Mouse (Mus musculus) intestine, postnatal 0 days (tissue): ENCODE measurements around the gene Lrfn1. TPM values are rescaled to one million over a fixed set of nuclear protein-coding genes. Genes with fewer than 3 reads are reported as not detected.

Experiments
- ATAC-seq: fragments of 200-750 bp; cut with Nextera tagmentation; 2 replicates; pipeline ENCODE4 v1.8.0; 2017; ENCODE audit warnings: mild to moderate bottlenecking, moderate TSS enrichment, moderate library complexity
- H3K27ac ChIP-seq: fragments of 300-500 bp; sonication (generic); 2 replicates; pipeline ENCODE4 v1.5.1; 2014; ENCODE audit warnings: mild to moderate bottlenecking, low read depth, low read length, moderate library complexity
- H3K27me3 ChIP-seq: fragments of 300-500 bp; sonication (generic); replicated peaks from 2 replicates; pipeline ENCODE4 v1.6.1; 2014; ENCODE audit warnings: low read length, mixed read lengths; ENCODE audit not compliant: control insufficient read depth, insufficient read depth
- H3K36me3 ChIP-seq: fragments of 300-500 bp; sonication (generic); 2 replicates; pipeline ENCODE4 v1.6.1; 2014; ENCODE audit warnings: mild to moderate bottlenecking, moderate library complexity; ENCODE audit not compliant: control insufficient read depth, insufficient read depth
- H3K4me1 ChIP-seq: fragments of 300-500 bp; sonication (generic); replicated peaks from 2 replicates; pipeline ENCODE4 v1.6.1; 2014; ENCODE audit warnings: antibody characterized with exemption, low read length, mixed read lengths; ENCODE audit not compliant: control insufficient read depth, insufficient read depth
- H3K4me2 ChIP-seq: fragments of 300-500 bp; sonication (generic); replicated peaks from 2 replicates; pipeline ENCODE4 v1.6.1; 2014; ENCODE audit warnings: low read depth, mild to moderate bottlenecking, moderate library complexity
- H3K4me3 ChIP-seq: fragments of 300-500 bp; sonication (generic); 2 replicates; pipeline ENCODE4 v1.5.1; 2014; ENCODE audit warnings: low read depth, low read length
- H3K9ac ChIP-seq: fragments of 300-500 bp; sonication (generic); 2 replicates; pipeline ENCODE4 v1.6.1; 2014; ENCODE audit warnings: mild to moderate bottlenecking, low read depth, low read length
- H3K9me3 ChIP-seq: fragments of 300-500 bp; sonication (generic); 2 replicates; pipeline ENCODE4 v1.6.1; 2016; ENCODE audit warnings: mixed run types; ENCODE audit not compliant: control insufficient read depth
- CTCF ChIP-seq: sonication (generic); IDR thresholded peaks from 2 replicates; pipeline ENCODE4 v1.5.1; 2016; ENCODE audit warnings: low read depth, mild to moderate bottlenecking, control low read depth, antibody characterized with exemption, moderate library complexity
- WGBS: fragments of 180-500 bp; shearing (Covaris S2); extraction: QIAGEN DNeasy Blood & Tissue Kit; methylation state at CpG from one replicate; pipeline ENCODE4 v1.1.7; 2014; 5-methylcytosine and 5-hydroxymethylcytosine counted together
- polyA plus RNA-seq: library from polyadenylated mRNA; unstranded; fragments of >200 nt; fragmentation: Nextera tagmentation; extraction: Ambion mirVana; gene quantifications from 2 replicates; pipeline ENCODE4 v1.2.1, GENCODE M21; 2015

Lrfn1 gene
- polyA plus RNA-seq, 1 experiment from 2014 or later: 0.82 TPM

- 0 out of 2 replicates have a peak, but pooled peaks cover 3% of the 10 kb centered on the region for H3K4me1 ChIP-seq
- H3K4me3 ChIP-seq: no peak overlapping the region
- WGBS: 67% methylated on average over 5 of the region's 5 CpGs
- peak; percentile 43; the same call in 1 of the 2 replicates for ATAC-seq
- no peak overlapping the region for H3K4me2 ChIP-seq
- H3K36me3 ChIP-seq: no peaks in the 10 kb centered on the region
- no peaks in the 10 kb centered on the region for H3K9me3 ChIP-seq
- no peak for TF ChIP-seq CTCF
- H3K27me3 ChIP-seq: no peaks in the 10 kb centered on the region
- H3K9ac ChIP-seq: no peak overlapping the region
- no peak overlapping the region for H3K27ac ChIP-seq
Measured at GRCm38 (mm10) chr7:28477363-28477762, 25.6 kb downstream of the Lrfn1 start.

- H3K9ac ChIP-seq: no peak overlapping the region
- 0 out of 2 replicates have a peak, but pooled peaks cover 3% of the 10 kb centered on the region for H3K4me1 ChIP-seq
- no peak overlapping the region for H3K4me2 ChIP-seq
- no peaks in the 10 kb centered on the region for H3K9me3 ChIP-seq
- no peaks in the 10 kb centered on the region for H3K36me3 ChIP-seq
- no peak overlapping the region for H3K4me3 ChIP-seq
- H3K27ac ChIP-seq: no peak overlapping the region
- H3K27me3 ChIP-seq: no peaks in the 10 kb centered on the region
- ATAC-seq: no peak; the same call in 1 of the 2 replicates
- TF ChIP-seq CTCF: no peak
- 4% methylated on average over 8 of the region's 8 CpGs for WGBS
Measured at GRCm38 (mm10) chr7:28478854-28479253, 27.1 kb downstream of the Lrfn1 start.

GRCm38 (mm10) chr7:28482854-28483253 lies 31.1 kb downstream of the Lrfn1 start:
- H3K9me3 ChIP-seq: no peaks in the 10 kb centered on the region
- no peak overlapping the region for H3K4me3 ChIP-seq
- no peak overlapping the region for H3K4me2 ChIP-seq
- no peak for TF ChIP-seq CTCF
- WGBS: 84% methylated on average over 11 of the region's 11 CpGs
- no peaks in the 10 kb centered on the region for H3K36me3 ChIP-seq
- no peaks in the 10 kb centered on the region for H3K4me1 ChIP-seq
- ATAC-seq: no peak
- H3K27ac ChIP-seq: no peak overlapping the region
- H3K27me3 ChIP-seq: no peaks in the 10 kb centered on the region
- H3K9ac ChIP-seq: no peak overlapping the region

DNA sequence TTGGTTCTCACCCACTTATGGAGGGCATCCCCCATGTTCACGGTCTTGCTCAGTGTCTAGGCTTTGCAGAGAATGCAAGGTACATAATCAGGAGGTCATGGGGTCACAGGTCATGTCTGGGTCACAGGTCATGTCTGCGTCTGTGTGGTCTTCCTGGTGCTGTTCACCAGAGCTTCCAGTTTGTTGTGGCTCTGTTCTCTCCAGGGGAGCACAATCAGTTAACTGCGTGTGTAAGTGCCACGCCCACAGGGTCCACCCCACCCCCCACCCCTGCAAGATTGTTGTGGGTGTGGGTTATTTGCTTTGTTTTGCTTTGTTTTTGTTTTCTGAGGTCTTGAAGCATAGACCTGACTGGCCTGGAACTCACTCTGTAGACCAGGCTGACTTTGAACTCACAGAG lies 32.4 kb downstream of the Lrfn1 start:
- no peak overlapping the region for H3K4me2 ChIP-seq
- no peak for TF ChIP-seq CTCF
- no peak overlapping the region for H3K27ac ChIP-seq
- ATAC-seq: no peak
- no peak overlapping the region for H3K4me3 ChIP-seq
- H3K4me1 ChIP-seq: no peaks in the 10 kb centered on the region
- H3K9ac ChIP-seq: no peak overlapping the region
- WGBS: 26% methylated on average over 4 of the region's 4 CpGs
- no peaks in the 10 kb centered on the region for H3K9me3 ChIP-seq
- H3K36me3 ChIP-seq: no peaks in the 10 kb centered on the region
- H3K27me3 ChIP-seq: no peaks in the 10 kb centered on the region

GRCm38 (mm10) chr7:28488030-28488491 lies 36.3 kb downstream of the Lrfn1 start:
- no peak for TF ChIP-seq CTCF
- H3K9me3 ChIP-seq: no peaks in the 10 kb centered on the region
- H3K27ac ChIP-seq: no peak overlapping the region
- WGBS: 1% methylated on average over 16 of the region's 16 CpGs
- H3K27me3 ChIP-seq: no peaks in the 10 kb centered on the region
- peak; percentile 60; the same call in 1 of the 2 replicates for ATAC-seq
- H3K4me3 ChIP-seq: peak overlapping the region; percentile 16; the same call in 1 of the 2 replicates
- no peaks in the 10 kb centered on the region for H3K4me1 ChIP-seq
- no peak overlapping the region for H3K9ac ChIP-seq
- peak overlapping the region; percentile 47 for H3K4me2 ChIP-seq
- H3K36me3 ChIP-seq: no peaks in the 10 kb centered on the region

DNA sequence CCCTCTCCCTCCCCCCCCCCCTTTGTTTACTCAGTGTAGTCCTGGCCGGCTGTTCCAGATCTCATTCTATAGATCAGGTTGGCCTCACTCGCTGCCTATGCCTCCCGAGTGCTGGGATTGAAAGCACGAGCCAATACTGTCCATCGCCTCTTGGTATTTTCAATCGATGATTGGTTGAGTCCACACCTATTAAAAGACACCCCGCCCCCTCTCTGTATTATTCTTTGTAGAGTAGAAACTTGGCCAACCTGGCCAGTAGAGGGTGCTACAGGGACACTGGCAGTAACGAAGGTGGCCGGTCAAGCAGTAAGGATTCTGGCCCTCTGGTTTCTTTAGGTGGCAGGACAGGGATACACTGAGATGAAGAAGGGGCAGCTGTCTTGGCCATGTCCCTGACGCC lies 38.6 kb downstream of the Lrfn1 start:
- H3K4me2 ChIP-seq: peak overlapping the region; percentile 33; the same call in 1 of the 2 replicates
- ATAC-seq: peak; percentile 83
- no peak overlapping the region for H3K9ac ChIP-seq
- WGBS: 4% methylated on average over 10 of the region's 10 CpGs
- peak; percentile 86 for TF ChIP-seq CTCF
- no peak overlapping the region for H3K27ac ChIP-seq
- no peak overlapping the region for H3K4me3 ChIP-seq
- no peaks in the 10 kb centered on the region for H3K9me3 ChIP-seq
- H3K36me3 ChIP-seq: no peaks in the 10 kb centered on the region
- no peaks in the 10 kb centered on the region for H3K4me1 ChIP-seq
- H3K27me3 ChIP-seq: no peaks in the 10 kb centered on the region

DNA sequence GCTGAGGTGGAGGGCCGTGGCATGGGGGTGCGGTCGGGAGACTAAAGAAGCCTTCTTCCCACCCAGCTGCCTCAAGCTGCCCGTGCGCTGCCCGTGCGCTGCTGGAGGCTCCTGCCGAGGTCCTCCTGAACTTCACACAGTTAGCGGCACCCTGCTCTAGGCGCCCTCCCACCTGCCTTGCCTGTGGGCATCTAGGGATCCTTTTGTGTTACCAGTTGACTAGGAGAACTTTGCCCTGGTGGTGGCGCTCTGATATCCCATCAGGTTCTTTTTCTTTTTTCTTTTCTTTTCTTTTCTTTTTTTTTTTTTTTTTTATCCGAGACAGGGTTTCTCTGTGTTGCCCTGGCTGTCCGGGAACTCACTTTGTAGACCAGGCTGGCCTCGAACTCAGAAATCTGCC lies 39.1 kb downstream of the Lrfn1 start:
- TF ChIP-seq CTCF: no peak
- WGBS: 29% methylated on average over 14 of the region's 14 CpGs
- Histone ChIP-seq H3K4me2 (peak overlapping the region; percentile 33; the same call in 1 of the 2 replicates), H3K36me3 (no peaks in the 10 kb centered on the region), H3K9me3 (no peaks in the 10 kb centered on the region), H3K9ac (no peak overlapping the region), H3K4me3 (no peak overlapping the region), H3K27ac (no peak overlapping the region), H3K27me3 (no peaks in the 10 kb centered on the region), H3K4me1 (no peaks in the 10 kb centered on the region)
- no peak for ATAC-seq
